Comparison of ENCODE assay signal across 8 mouse cellular contexts in the genomic region with DNA sequence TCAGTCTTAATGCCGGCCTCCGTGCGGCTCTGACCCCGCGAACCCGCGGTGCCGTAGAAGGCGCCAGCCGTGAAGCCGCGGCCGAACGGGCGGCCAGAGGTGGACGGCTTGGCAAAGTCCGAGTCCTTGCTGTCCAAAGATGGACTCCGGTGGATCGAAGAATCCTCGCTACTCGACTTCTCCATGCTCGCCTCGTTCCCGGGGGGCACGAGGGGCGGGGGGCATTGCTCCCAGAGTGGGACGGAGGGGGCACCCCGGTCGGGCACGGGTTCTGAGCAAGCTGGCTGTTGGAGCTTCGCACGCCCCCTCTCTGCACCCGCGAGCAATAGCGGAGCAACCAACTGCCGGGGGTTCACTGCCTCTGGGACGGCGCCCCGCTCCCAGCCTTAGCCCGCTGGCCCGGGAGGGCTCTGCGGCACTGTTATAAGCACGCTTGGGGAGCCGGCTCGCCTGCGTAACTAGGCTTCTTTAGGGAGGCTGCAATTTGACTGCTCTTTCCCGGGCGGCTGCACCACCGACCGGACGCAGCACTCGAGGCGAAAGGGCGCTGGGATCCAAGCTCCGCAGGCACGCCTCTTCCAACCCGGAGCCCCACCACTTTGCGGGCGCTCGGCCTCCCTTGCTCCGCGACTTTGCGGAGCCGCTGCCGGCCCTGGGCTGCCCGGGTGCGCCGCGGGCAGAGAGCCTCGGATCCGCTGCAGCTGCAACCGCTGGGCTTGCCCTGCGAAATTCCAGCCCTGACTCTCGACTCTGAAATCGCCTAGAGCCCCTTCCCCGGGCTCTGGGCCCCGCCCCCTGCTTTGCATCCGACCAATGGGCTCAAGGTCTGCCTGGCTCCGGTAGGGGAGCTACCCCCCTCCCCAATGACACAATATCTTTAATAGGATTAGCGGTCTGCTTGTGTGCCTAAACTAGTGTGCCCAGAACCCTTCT.
DNase-seq lines count a peak whose midpoint lies in the region; ATAC-seq and TF ChIP-seq lines count a peak whose summit lies in the region.

No protein-coding gene starts in this region.

- under 1% methylated on average over 79 of the region's 80 CpGs for WGBS in hindbrain, embryonic 13.5 days
- under 1% methylated on average over 80 of the region's 80 CpGs for WGBS in limb, embryonic 12.5 days
- 1% methylated on average over 80 of the region's 80 CpGs for WGBS in thymus, adult 2 months

- peak; percentile 40 to 46 for DNase-seq in layer of hippocampus, adult 2 months (ENCODE audit: low spot score in 2 of 2)
- DNase-seq in layer of hippocampus, adult 9-10 months (ENCODE audit: low spot score), result no peak
- DNase-seq in cerebellum, postnatal 14 days, result peak; percentile 81 to 85
- peak; percentile 45 for DNase-seq in gastrocnemius, adult 18-20 months (ENCODE audit: low spot score)
- DNase-seq in thymus, adult 2 months, result peak; percentile 61

- H3K79me2 ChIP-seq in myocyte (ENCODE audit: control insufficient read depth, insufficient read depth), result peaks cover 24% of the 10 kb centered on the region

- ATAC-seq in hindbrain, embryonic 13.5 days (ENCODE audit: low FRiP score), result peak; percentile 76
- peak; percentile 84 for ATAC-seq in limb, embryonic 12.5 days (ENCODE audit: insufficient number of reproducible peaks, insufficient read depth, low FRiP score, low TSS enrichment, low read depth)

- H3K9me3 ChIP-seq in hindbrain, embryonic 13.5 days, result no peaks in the 10 kb centered on the region
- no peaks in the 10 kb centered on the region for H3K9me3 ChIP-seq in limb, embryonic 12.5 days

- H3K4me2 ChIP-seq in hindbrain, embryonic 13.5 days, result peak overlapping the region; percentile 95
- H3K4me2 ChIP-seq in limb, embryonic 12.5 days, result peak overlapping the region; percentile 98
- peak overlapping the region; percentile 77 for H3K4me2 ChIP-seq in myocyte (ENCODE audit: low read depth)

- H3K27me3 ChIP-seq in hindbrain, embryonic 13.5 days, result peaks cover 26% of the 10 kb centered on the region
- H3K27me3 ChIP-seq in limb, embryonic 12.5 days, result peaks cover 17% of the 10 kb centered on the region
- no peaks in the 10 kb centered on the region for H3K27me3 ChIP-seq in myocyte (ENCODE audit: control insufficient read depth, insufficient read depth, insufficient read length)
- H3K27me3 ChIP-seq in thymus, adult 2 months (ENCODE audit: control insufficient read depth, insufficient read depth, low read length), result peaks cover 4% of the 10 kb centered on the region; the same call in 1 of the 2 replicates

- TF ChIP-seq POLR2A in myocyte (IDR thresholded peaks at IDR 0.05; ENCODE audit: insufficient read length, low read depth), result peak; percentile 84
- no peak for TF ChIP-seq POLR2A in thymus, adult 2 months (IDR thresholded peaks at IDR 0.05; ENCODE audit: control insufficient read depth, extremely low read depth, insufficient read depth, low read length, poor library complexity)

- peak overlapping the region; percentile 76 for H3K9ac ChIP-seq in hindbrain, embryonic 13.5 days
- H3K9ac ChIP-seq in limb, embryonic 12.5 days (replicated peaks), result peak overlapping the region; percentile 62

- H3K4me3 ChIP-seq in layer of hippocampus, adult 2 months, result peak overlapping the region; percentile 69
- H3K4me3 ChIP-seq in hindbrain, embryonic 13.5 days, result peak overlapping the region; percentile 57
- H3K4me3 ChIP-seq in limb, embryonic 12.5 days (replicated peaks), result peak overlapping the region; percentile 55
- peak overlapping the region; percentile 79 for H3K4me3 ChIP-seq in myocyte
- H3K4me3 ChIP-seq in thymus, adult 2 months (ENCODE audit: control insufficient read depth, insufficient read depth, low read length), result peak overlapping the region; percentile 52

- peak overlapping the region; percentile 52 for H3ac ChIP-seq in myocyte (ENCODE audit: control insufficient read depth, insufficient read length)

- no peaks in the 10 kb centered on the region for H3K36me3 ChIP-seq in hindbrain, embryonic 13.5 days
- H3K36me3 ChIP-seq in limb, embryonic 12.5 days, result no peaks in the 10 kb centered on the region
- H3K36me3 ChIP-seq in myocyte (ENCODE audit: control insufficient read depth, insufficient read depth), result no peaks in the 10 kb centered on the region
- no peaks in the 10 kb centered on the region for H3K36me3 ChIP-seq in thymus, adult 2 months (ENCODE audit: control insufficient read depth, insufficient read depth, low read length)

- TF ChIP-seq CTCF in layer of hippocampus, adult 2 months (conservative IDR thresholded peaks at IDR 0.05), result peak; percentile 45
- peak; percentile 40; the same call in 1 of the 2 replicates for TF ChIP-seq CTCF in thymus, adult 2 months (IDR thresholded peaks at IDR 0.05; ENCODE audit: borderline replicate concordance, control insufficient read depth, extremely low read depth, insufficient read depth, low read length, poor library complexity)

- H3K27ac ChIP-seq in layer of hippocampus, adult 2 months, result peak overlapping the region; percentile 75
- H3K27ac ChIP-seq in hindbrain, embryonic 13.5 days, result peak overlapping the region; percentile 69
- H3K27ac ChIP-seq in limb, embryonic 12.5 days, result peak overlapping the region; percentile 85
- no peak overlapping the region for H3K27ac ChIP-seq in thymus, adult 2 months (ENCODE audit: control insufficient read depth, insufficient read depth, low read length)

- H3K4me1 ChIP-seq in hindbrain, embryonic 13.5 days (replicated peaks), result peaks cover 46% of the 10 kb centered on the region
- H3K4me1 ChIP-seq in limb, embryonic 12.5 days (replicated peaks), result peaks cover 78% of the 10 kb centered on the region
- peaks cover 17% of the 10 kb centered on the region for H3K4me1 ChIP-seq in thymus, adult 2 months (replicated peaks; ENCODE audit: control insufficient read depth, insufficient read depth, low read length)

TF ChIP-seq in myocyte, 11 proteins besides CTCF, POLR2A, EP300 and RAD21:
- 0 out of 2 replicates have a peak, but pooled peaks have one; percentile 24 for TF ChIP-seq CEBPB (IDR thresholded peaks at IDR 0.05; ENCODE audit: insufficient read depth, poor library complexity, severe bottlenecking)
- no peak for TF ChIP-seq SRF (IDR thresholded peaks at IDR 0.05; ENCODE audit: control insufficient read depth, insufficient read length, low read depth)
- TF ChIP-seq MAX (IDR thresholded peaks at IDR 0.05; ENCODE audit: low read depth), result no peak
- no peak for TF ChIP-seq TCF12 (IDR thresholded peaks at IDR 0.05; ENCODE audit: insufficient read depth, poor library complexity, severe bottlenecking)
- no peak for TF ChIP-seq E2F4 (IDR thresholded peaks at IDR 0.05; ENCODE audit: insufficient read depth)
- TF ChIP-seq REST (IDR thresholded peaks at IDR 0.05; ENCODE audit: insufficient read depth, insufficient read length), result no peak
- TF ChIP-seq USF1 (IDR thresholded peaks at IDR 0.05; ENCODE audit: low read depth), result no peak
- TF ChIP-seq TCF3 (IDR thresholded peaks at IDR 0.05; ENCODE audit: insufficient read length, low read depth), result no peak
- peak in 1 of 3 experiments; percentile 44 for TF ChIP-seq MYOG (IDR thresholded peaks at IDR 0.05; ENCODE audit: control insufficient read depth in 1 of 3, insufficient read depth in 1 of 3, insufficient read length in 2 of 3, low read depth in 2 of 3)
- peak in 1 of 3 experiments; percentile 44 for TF ChIP-seq MYOD1 (IDR thresholded peaks at IDR 0.05; ENCODE audit: control insufficient read depth in 1 of 3, insufficient read length in 2 of 3, low read depth in 2 of 3)
- peak; percentile 82 for TF ChIP-seq POLR2AphosphoS2 (IDR thresholded peaks at IDR 0.05; ENCODE audit: insufficient read length, low read depth)
